Mouse (Mus musculus) gastrocnemius, postnatal 25 days (tissue): ENCODE data around the gene Gm21988. TPM values are rescaled to one million over a fixed set of nuclear protein-coding genes. Genes with fewer than 3 reads are reported as not detected.

Experiments used
- DNase-seq: peaks from one replicate; pipeline ENCODE4 v3.0.0; 2022
- long read RNA-seq, 2 experiments: library from polyadenylated mRNA; stranded (forward); transcript quantifications; one replicate each; pipeline ENCODE4 v2.0.0; 2021
- total RNA-seq, 2 experiments: library from RNA; stranded (reverse); gene quantifications; 1 replicate in 1 of 2; 2 replicates in 1 of 2; pipeline ENCODE4 v1.2.3; 2021

Gene Gm21988
- total RNA-seq: 1 to 10 TPM; 2.4 to 3.0 TPM
- long read RNA-seq, experiment 1, partial matches to known transcripts: 28 of 29 reads
- long read RNA-seq, experiment 1, other reads (novel, unspliced or antisense): 1 of 29 reads
- long read RNA-seq, experiment 2, partial matches to known transcripts: 6 of 8 reads
- long read RNA-seq, experiment 2, other reads (novel, unspliced or antisense): 2 of 8 reads

- DNase-seq: peak; percentile 71
These were observed at the start of gene Gm21988, which contains the start of gene Rnasek for GRCm38 (mm10) chr11:70239541-70240279. Gene Gm21988, minus strand, starts transcription at chr11:70239830. Gene Rnasek, minus strand, starts transcription at chr11:70239842.

- peak; percentile 49 for DNase-seq
These were observed 49.6 kb upstream of the Gm21988 start for GRCm38 (mm10) chr11:70289236-70289635.

- no peak for DNase-seq
These were observed 48.5 kb upstream of the Gm21988 start for GRCm38 (mm10) chr11:70288102-70288501.

- DNase-seq: no peak
These were observed 46.1 kb upstream of the Gm21988 start for GRCm38 (mm10) chr11:70285686-70286085.

- no peak for DNase-seq
These were observed 45.1 kb upstream of the Gm21988 start for GRCm38 (mm10) chr11:70284757-70285156.

- DNase-seq: no peak
These were observed 44.0 kb upstream of the Gm21988 start for GRCm38 (mm10) chr11:70283666-70284065.

- DNase-seq: no peak
These were observed 40.8 kb upstream of the Gm21988 start for GRCm38 (mm10) chr11:70280441-70280840.

GRCm38 (mm10) chr11:70278961-70279360 is 39.3 kb upstream of the Gm21988 start:
- no peak for DNase-seq

- DNase-seq: no peak
These were observed 32.0 kb upstream of the Gm21988 start for GRCm38 (mm10) chr11:70271641-70272040.

- no peak for DNase-seq
These were observed 26.8 kb upstream of the Gm21988 start for GRCm38 (mm10) chr11:70266405-70266804.

- DNase-seq: no peak
These were observed 26.2 kb upstream of the Gm21988 start for GRCm38 (mm10) chr11:70265819-70266218.

GRCm38 (mm10) chr11:70265252-70265651 is 25.6 kb upstream of the Gm21988 start:
- DNase-seq: no peak

GRCm38 (mm10) chr11:70259035-70259434 is 19.4 kb upstream of the Gm21988 start:
- no peak for DNase-seq

GRCm38 (mm10) chr11:70254931-70255531 is 15.4 kb upstream of the Gm21988 start, which contains the start of gene Alox12:
Gene Alox12, minus strand, starts transcription at chr11:70255353.
- peak; percentile 48 for DNase-seq

GRCm38 (mm10) chr11:70254337-70254736 is 14.7 kb upstream of the Gm21988 start:
- DNase-seq: no peak

- no peak for DNase-seq
These were observed 12.2 kb upstream of the Gm21988 start for GRCm38 (mm10) chr11:70251853-70252252.

GRCm38 (mm10) chr11:70250150-70250549 is 10.5 kb upstream of the Gm21988 start:
- DNase-seq: no peak

- no peak for DNase-seq
These were observed 7.7 kb upstream of the Gm21988 start for GRCm38 (mm10) chr11:70247136-70247845.

- DNase-seq: no peak
These were observed 3.0 kb upstream of the Gm21988 start for GRCm38 (mm10) chr11:70242591-70242990.

- DNase-seq: no peak
These were observed 814 bp downstream of the Gm21988 start for GRCm38 (mm10) chr11:70238591-70239440.

GRCm38 (mm10) chr11:70237457-70238167 is 2.0 kb downstream of the Gm21988 start, which contains the start of gene 0610010K14Rik:
Gene 0610010K14Rik, minus strand, starts transcription at chr11:70237914.
- DNase-seq: peak; percentile 98
